Mouse (Mus musculus) cerebellum, postnatal 4 days (tissue): ENCODE data around the gene Prima1.
A peak's percentile ranks its signal among the peaks of the same experiment; 100 is the strongest.

Experiments used
- DNase-seq, 2 experiments: peaks; one replicate each; pipeline ENCODE4 v3.0.0; 2022; ENCODE audit warnings: low spot score in 2 of 2, mixed read lengths in 1 of 2

Gene Prima1

GRCm38 (mm10) chr12:103242083-103242581 is at the start of gene Prima1:
Gene Prima1 (minus strand): TSS chr12:103242150.
- DNase-seq, result peak; percentile 31 to 52

GRCm38 (mm10) chr12:103287276-103287675 is 45.3 kb upstream of the Prima1 start:
- no peak for DNase-seq

GRCm38 (mm10) chr12:103283411-103283810 is 41.5 kb upstream of the Prima1 start:
- no peak for DNase-seq

- DNase-seq, result no peak
Measured at GRCm38 (mm10) chr12:103282936-103283335, 41.0 kb upstream of the Prima1 start.

- no peak for DNase-seq
Measured at GRCm38 (mm10) chr12:103281912-103282311, 40.0 kb upstream of the Prima1 start.

GRCm38 (mm10) chr12:103281491-103281890 is 39.5 kb upstream of the Prima1 start:
- no peak for DNase-seq

- DNase-seq, result no peak
Measured at GRCm38 (mm10) chr12:103276422-103276821, 34.5 kb upstream of the Prima1 start.

GRCm38 (mm10) chr12:103273732-103274131 is 31.8 kb upstream of the Prima1 start:
- DNase-seq, result no peak

- DNase-seq, result no peak
Measured at GRCm38 (mm10) chr12:103273051-103273450, 31.1 kb upstream of the Prima1 start.

- DNase-seq, result no peak
Measured at GRCm38 (mm10) chr12:103272176-103272575, 30.2 kb upstream of the Prima1 start.

GRCm38 (mm10) chr12:103266605-103267004 is 24.7 kb upstream of the Prima1 start:
- no peak for DNase-seq

GRCm38 (mm10) chr12:103262017-103262865 is 20.3 kb upstream of the Prima1 start:
- DNase-seq, result no peak

- no peak for DNase-seq
Measured at GRCm38 (mm10) chr12:103252901-103253434, 11.0 kb upstream of the Prima1 start.

GRCm38 (mm10) chr12:103251151-103251550 is 9.2 kb upstream of the Prima1 start:
- no peak for DNase-seq

- no peak for DNase-seq
Measured at GRCm38 (mm10) chr12:103250333-103250732, 8.4 kb upstream of the Prima1 start.

- no peak for DNase-seq
Measured at GRCm38 (mm10) chr12:103243041-103243440, 1.1 kb upstream of the Prima1 start.

- DNase-seq, result peak in 1 of 2 experiments; percentile 53
Measured at GRCm38 (mm10) chr12:103242591-103243025, 658 bp upstream of the Prima1 start.

GRCm38 (mm10) chr12:103241311-103242082 is 453 bp downstream of the Prima1 start:
- DNase-seq, result no peak

- no peak for DNase-seq
Measured at GRCm38 (mm10) chr12:103238924-103239460, 3.0 kb downstream of the Prima1 start.

GRCm38 (mm10) chr12:103235856-103236255 is 6.1 kb downstream of the Prima1 start:
- no peak for DNase-seq

- DNase-seq, result no peak
Measured at GRCm38 (mm10) chr12:103235251-103235650, 6.7 kb downstream of the Prima1 start.

GRCm38 (mm10) chr12:103229058-103229457 is 12.9 kb downstream of the Prima1 start:
- DNase-seq, result no peak
